Mouse (Mus musculus) brain, embryonic 14.5 days (tissue): Measurements from ENCODE around the gene Tekt2. TPM values are rescaled to one million over a fixed set of nuclear protein-coding genes. Genes with fewer than 3 reads are reported as not detected.
A peak's percentile ranks its signal among the peaks of the same experiment; 100 is the strongest.

Experiments used
- DNase-seq: peaks from one replicate; pipeline ENCODE4 v3.0.0-alpha.2; 2011; ENCODE audit warnings: low read depth
- CTCF ChIP-seq: fragments of 200-500 bp; IDR thresholded peaks from 2 replicates; pipeline ENCODE4 v1.5.1; 2012; ENCODE audit warnings: inconsistent platforms, mild to moderate bottlenecking, moderate library complexity, borderline replicate concordance; ENCODE audit not compliant: insufficient read depth, insufficient read length; ENCODE audit errors: extremely low read depth
- POLR2A ChIP-seq: fragments of 200-500 bp; IDR thresholded peaks from 2 replicates; pipeline ENCODE4 v1.6.1; 2012; ENCODE audit warnings: mild to moderate bottlenecking, inconsistent platforms, borderline replicate concordance; ENCODE audit not compliant: poor library complexity, insufficient read depth, insufficient read length, severe bottlenecking; ENCODE audit errors: extremely low read depth
- polyA plus RNA-seq: library from polyadenylated mRNA; depleted of rRNA; stranded (reverse); fragments of >200 nt; gene quantifications from 2 replicates; pipeline ENCODE4 v1.2.3, GENCODE M21; 2012; rRNA removed

The Tekt2 gene
- polyA plus RNA-seq, 1 experiment, result 14.8 TPM

DNA sequence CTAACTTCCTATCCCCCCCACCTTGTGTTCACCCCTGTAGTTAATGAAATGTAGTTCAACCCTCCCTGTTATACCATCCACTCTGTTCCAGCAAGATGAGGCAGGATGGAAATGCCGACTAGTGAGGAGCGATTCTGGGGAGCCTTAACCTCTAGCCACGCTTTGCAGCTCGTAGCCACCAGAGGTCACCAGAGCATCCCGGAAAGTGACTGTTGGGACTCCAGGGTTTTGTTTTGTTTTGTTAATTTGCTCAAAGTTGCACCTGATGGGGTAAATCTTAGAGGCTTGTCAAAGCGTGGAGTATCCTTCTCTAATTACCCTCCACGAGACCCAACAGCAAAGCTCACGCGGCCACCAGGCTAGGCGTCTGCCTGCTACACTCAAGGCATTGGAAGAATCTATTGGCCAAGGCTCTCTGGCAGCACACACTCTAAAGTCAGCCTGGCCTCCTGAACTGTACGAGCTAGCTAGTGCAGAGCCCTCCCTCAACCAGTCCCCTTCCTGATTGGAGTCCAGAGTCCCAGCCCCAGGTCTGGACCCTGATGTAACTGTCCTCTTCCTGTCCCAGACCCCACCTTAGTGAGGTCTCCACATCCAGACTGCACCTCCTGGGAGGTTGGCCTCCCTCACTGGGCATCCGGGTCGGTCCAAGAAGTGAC is 47.5 kb downstream of the Tekt2 start:
- peak; percentile 56 for DNase-seq
- TF ChIP-seq CTCF (peak; percentile 79), POLR2A (no peak)

DNA sequence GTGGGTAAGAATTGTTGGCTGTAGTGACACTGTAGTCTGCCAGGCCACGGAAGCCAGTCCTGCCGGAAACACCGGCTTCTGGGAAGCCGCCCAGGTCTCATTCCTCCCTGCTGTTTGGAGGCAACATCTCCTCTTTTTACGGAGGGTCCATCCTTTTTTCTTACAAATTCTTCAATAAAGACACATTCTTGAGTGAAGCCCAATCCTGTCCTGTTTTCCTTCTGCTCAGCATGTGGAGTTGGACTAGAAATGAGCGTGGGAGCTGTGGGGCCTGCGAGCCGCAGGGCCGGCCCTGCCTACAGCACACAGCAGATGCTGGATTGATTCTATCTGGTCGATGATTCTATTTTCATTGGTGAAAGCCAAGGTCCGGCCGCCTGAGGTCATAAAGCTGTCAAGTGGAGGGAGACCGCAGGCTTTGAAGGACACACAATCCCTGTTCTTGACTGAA is 49.8 kb downstream of the Tekt2 start:
- no peak for TF ChIP-seq CTCF
- no peak for TF ChIP-seq POLR2A
- DNase-seq, result no peak

DNA sequence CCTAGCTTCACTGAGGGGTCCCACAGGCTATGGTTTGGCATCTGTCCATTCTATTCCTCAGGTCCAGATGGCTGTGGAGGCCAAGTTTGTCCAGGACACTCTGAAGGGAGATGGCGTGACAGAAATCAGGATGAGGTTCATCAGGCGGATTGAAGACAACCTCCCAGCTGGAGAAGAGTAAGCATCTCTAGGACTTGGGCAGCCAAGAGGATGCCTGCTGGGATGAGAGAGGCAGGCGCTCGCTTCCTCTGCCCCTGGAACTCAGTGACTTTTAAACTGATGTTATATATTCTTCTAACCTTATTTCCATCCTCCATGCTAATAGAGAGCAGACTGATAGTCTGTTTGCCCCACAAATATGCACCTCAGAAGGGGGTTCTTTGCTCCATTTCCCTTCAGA is 50.4 kb downstream of the Tekt2 start:
- DNase-seq, result no peak
- TF ChIP-seq POLR2A (no peak), CTCF (no peak)

DNA sequence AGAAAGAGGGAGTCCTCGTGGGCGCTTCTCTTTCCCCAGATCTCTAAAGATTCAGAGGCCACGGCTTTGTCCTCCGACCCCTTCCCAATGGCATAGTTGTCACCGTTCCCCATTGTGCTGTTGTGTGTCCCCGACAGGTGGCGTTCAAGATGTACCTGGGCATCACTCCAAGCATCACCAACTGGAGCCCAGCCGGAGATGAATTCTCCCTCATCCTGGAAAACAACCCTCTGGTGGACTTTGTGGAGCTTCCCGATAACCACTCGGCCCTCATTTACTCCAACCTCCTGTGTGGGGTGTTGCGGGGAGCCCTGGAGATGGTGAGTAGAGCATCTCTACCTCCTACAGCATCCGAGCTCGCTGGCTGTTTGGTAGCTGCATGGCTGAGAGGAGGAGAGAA is 51.7 kb downstream of the Tekt2 start:
- no peak for DNase-seq
- no peak for TF ChIP-seq POLR2A
- TF ChIP-seq CTCF, result no peak

Other genes with a start within 250 kb of the Tekt2 start
- 53.6 and 72.8 TPM in 2 replicates for gene Lsm10, start 229.1 kb downstream of the Tekt2 start, polyA plus RNA-seq
- gene Stk40, start 221.7 kb downstream of the Tekt2 start, polyA plus RNA-seq, result 19.6 and 28.1 TPM in 2 replicates
- 20.7 and 23.1 TPM in 2 replicates for gene Eva1b, start 177.9 kb downstream of the Tekt2 start, polyA plus RNA-seq
- gene Sh3d21, start 162.2 kb downstream of the Tekt2 start, polyA plus RNA-seq, result 0.66 and 0.81 TPM in 2 replicates
- 108 and 133 TPM in 2 replicates for gene Thrap3, start 122.9 kb downstream of the Tekt2 start, polyA plus RNA-seq
- gene Map7d1, start 69.3 kb downstream of the Tekt2 start, polyA plus RNA-seq, result 182 and 209 TPM in 2 replicates
- 123 and 136 TPM in 2 replicates for gene Trappc3, start 63.4 kb downstream of the Tekt2 start, polyA plus RNA-seq
- gene Col8a2, start 38.9 kb downstream of the Tekt2 start, polyA plus RNA-seq, result 1.5 and 6.4 TPM in 2 replicates
- gene Adprhl2, start 4.0 kb downstream of the Tekt2 start, polyA plus RNA-seq, result 67.8 and 81.6 TPM in 2 replicates
- gene Ago3, start 103.9 kb upstream of the Tekt2 start, polyA plus RNA-seq, result 6.5 and 7.6 TPM in 2 replicates
- gene Ago1, start 142.9 kb upstream of the Tekt2 start, polyA plus RNA-seq, result 60.7 and 90.1 TPM in 2 replicates
- gene Ago4, start 207.8 kb upstream of the Tekt2 start, polyA plus RNA-seq, result 8.5 and 13.8 TPM in 2 replicates
- gene Clspn, start 231.2 kb upstream of the Tekt2 start, polyA plus RNA-seq, result 6.2 and 6.9 TPM in 2 replicates